Mouse (Mus musculus) right cerebral cortex, postnatal 36 days (tissue): ENCODE data around the gene Grasp.
A peak's percentile ranks its signal among the peaks of the same experiment; 100 is the strongest.

Source experiments
- DNase-seq, 2 experiments: peaks; one replicate each; pipeline ENCODE4 v3.0.0; 2022; ENCODE audit warnings: low spot score in 2 of 2, mixed read lengths in 1 of 2

Gene Grasp

GRCm38 (mm10) chr15:101228866-101229590 is 5.0 kb downstream of the Grasp start:
- DNase-seq = no peak

- DNase-seq = no peak
Measured at GRCm38 (mm10) chr15:101230503-101230902, 6.5 kb downstream of the Grasp start.

- no peak for DNase-seq
Measured at GRCm38 (mm10) chr15:101230995-101231647, 7.1 kb downstream of the Grasp start.

GRCm38 (mm10) chr15:101231648-101232180 is 7.7 kb downstream of the Grasp start:
- DNase-seq = no peak

GRCm38 (mm10) chr15:101232607-101233006 is 8.6 kb downstream of the Grasp start:
- no peak for DNase-seq

GRCm38 (mm10) chr15:101233183-101233582 is 9.2 kb downstream of the Grasp start:
- no peak for DNase-seq

GRCm38 (mm10) chr15:101233641-101234275 is 9.8 kb downstream of the Grasp start:
- DNase-seq = no peak

GRCm38 (mm10) chr15:101234611-101235341 is 10.8 kb downstream of the Grasp start:
- no peak for DNase-seq

- no peak for DNase-seq
Measured at GRCm38 (mm10) chr15:101235342-101235698, 11.3 kb downstream of the Grasp start.

- DNase-seq = peak; percentile 72 to 80
Measured at GRCm38 (mm10) chr15:101235728-101236327, 11.8 kb downstream of the Grasp start.

- no peak for DNase-seq
Measured at GRCm38 (mm10) chr15:101236878-101237277, 12.9 kb downstream of the Grasp start.

- DNase-seq = peak; percentile 80 to 89
Measured at GRCm38 (mm10) chr15:101238885-101239511, 15.0 kb downstream of the Grasp start.

GRCm38 (mm10) chr15:101239821-101240220 is 15.8 kb downstream of the Grasp start:
- DNase-seq = no peak

GRCm38 (mm10) chr15:101240799-101241204 is 16.8 kb downstream of the Grasp start:
- peak; percentile 84 to 87 for DNase-seq

GRCm38 (mm10) chr15:101241236-101241635 is 17.2 kb downstream of the Grasp start:
- DNase-seq = no peak

GRCm38 (mm10) chr15:101241853-101242252 is 17.9 kb downstream of the Grasp start:
- DNase-seq = no peak

GRCm38 (mm10) chr15:101242645-101243044 is 18.7 kb downstream of the Grasp start:
- no peak for DNase-seq

GRCm38 (mm10) chr15:101244012-101244411 is 20.0 kb downstream of the Grasp start:
- no peak for DNase-seq

GRCm38 (mm10) chr15:101246231-101247154 is 22.5 kb downstream of the Grasp start:
- DNase-seq = peak; percentile 95 to 98

- no peak for DNase-seq
Measured at GRCm38 (mm10) chr15:101247155-101247498, 23.1 kb downstream of the Grasp start.
